Mouse (Mus musculus) MEL-GATA-1-ER (cell line): Measurements from ENCODE around the gene Btbd35f6.
"Not testable (repeated sequence)": the region's sequence is repeated elsewhere in the genome, so short reads cannot be mapped to it uniquely, and the experiment has no call there.

ENCODE experiments used
- DNase-seq: peaks from one replicate; pipeline ENCODE4 v3.0.0-alpha.2; 2012; ENCODE audit warnings: low read depth; ENCODE audit errors: extremely low read depth

Gene Btbd35f6

DNA sequence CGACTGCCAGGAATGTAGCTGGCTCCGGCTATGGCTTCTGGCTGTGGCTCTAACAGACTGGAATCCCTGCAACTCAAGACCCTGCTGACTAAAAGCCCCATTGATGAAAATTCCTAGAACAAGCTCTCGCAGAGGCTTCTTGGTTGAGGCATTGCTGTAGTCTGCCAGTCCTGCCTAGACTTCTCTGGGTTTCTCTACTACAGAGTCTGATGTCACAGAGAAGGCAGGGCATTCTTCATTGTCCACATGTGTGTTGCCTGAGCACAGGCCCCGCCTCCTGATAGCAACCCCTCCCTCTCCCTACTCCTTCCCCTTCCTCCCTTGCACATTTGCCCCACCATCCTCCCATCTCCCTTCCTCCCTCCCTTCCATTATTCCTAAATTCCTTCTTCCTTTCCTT lies at the start of gene Btbd35f6:
Gene Btbd35f6, minus strand, starts transcription at position 101 of the 400 bp plus-strand sequence.
- DNase-seq, result not testable (repeated sequence)

DNA sequence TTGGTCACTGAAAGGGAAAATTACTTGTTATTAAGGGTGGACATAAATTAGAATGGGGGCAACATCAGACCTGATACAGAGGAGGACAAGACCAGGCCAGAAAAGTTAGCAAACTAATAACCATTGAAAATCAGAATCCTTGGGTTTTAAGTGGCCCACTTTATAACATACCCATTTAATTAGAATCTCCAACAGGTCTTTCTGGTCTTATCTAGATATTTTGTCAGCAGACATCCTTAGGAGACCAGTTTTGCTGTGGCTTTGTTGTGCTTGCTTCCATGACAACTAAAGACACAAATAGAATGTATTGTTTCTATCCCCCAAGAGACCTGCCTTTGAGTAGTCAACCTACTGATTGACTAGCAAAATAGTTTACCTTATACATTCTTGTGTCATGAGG lies 30.4 kb upstream of the Btbd35f6 start, which contains the start of gene Gm21870:
Gene Gm21870, minus strand, starts transcription at position 101 of the 400 bp plus-strand sequence.
- not testable (repeated sequence) for DNase-seq

- not testable (repeated sequence) for DNase-seq
These were observed 26.1 kb downstream of the Btbd35f6 start for GRCm38 (mm10) chrX:33930216-33930615.

DNA sequence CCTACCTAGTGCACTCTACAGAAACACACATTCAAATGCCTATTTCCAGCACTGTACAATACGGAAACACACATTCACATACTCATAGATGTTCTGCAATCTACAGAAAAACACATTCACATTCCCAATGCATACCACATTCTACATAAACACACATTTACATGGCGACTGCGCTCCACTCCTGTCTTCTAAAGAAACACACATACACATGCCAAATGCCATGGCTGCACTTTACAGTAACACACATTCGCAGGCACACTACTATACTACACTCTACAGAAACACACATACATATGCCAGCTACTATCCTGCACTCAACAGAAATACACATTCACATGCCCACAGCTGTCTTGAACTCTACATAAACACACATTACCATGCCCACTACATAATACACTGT lies 28.1 kb downstream of the Btbd35f6 start:
- not testable (repeated sequence) for DNase-seq

DNA sequence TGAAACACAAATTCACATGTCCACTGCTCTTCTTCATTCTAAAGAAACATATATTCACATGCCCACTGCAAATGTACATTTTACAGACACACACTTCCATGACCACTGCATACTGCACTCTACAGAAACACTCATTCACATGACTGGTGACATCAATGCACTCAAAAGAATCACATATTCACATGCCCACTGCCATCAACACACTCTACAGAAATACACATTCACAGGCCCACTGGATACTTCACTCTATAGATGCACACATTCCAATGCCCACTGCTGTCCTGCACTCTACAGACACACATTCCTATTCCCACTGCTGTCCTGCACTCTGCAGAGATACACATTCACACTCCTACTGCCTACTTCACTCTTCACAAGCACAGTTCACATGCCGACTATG lies 30.0 kb downstream of the Btbd35f6 start:
- DNase-seq, result not testable (repeated sequence)

DNA sequence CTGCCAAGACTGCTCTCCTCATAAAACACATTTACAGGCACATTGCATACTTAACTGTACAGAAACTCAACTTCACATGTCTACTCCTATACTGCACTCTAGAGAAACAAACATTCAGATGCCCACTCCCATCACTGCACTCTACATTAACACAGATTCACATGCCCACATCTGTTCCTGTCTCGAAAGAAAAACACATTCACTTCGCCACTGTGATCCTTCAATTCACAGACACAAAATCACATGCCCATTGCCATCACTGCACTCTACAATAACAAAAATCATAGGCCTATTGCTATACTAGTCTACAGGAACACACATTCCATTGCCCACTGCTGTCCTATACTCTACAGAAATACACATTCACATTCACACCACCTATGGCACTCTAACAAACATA lies 30.9 kb downstream of the Btbd35f6 start:
- not testable (repeated sequence) for DNase-seq
